Mouse (Mus musculus) layer of hippocampus, postnatal 14 days (tissue): ENCODE results near the gene Tmem254c. TPM values are rescaled to one million over a fixed set of nuclear protein-coding genes. Genes with fewer than 3 reads are reported as not detected.
"Not testable (repeated sequence)": the region's sequence is repeated elsewhere in the genome, so short reads cannot be mapped to it uniquely, and the experiment has no call there.

Experiments
- DNase-seq, 2 experiments: peaks; one replicate each; pipeline ENCODE4 v3.0.0; 2021 to 2022; ENCODE audit warnings: low spot score in 2 of 2, mixed read lengths in 1 of 2
- long read RNA-seq, 2 experiments: library from polyadenylated mRNA; stranded (forward); transcript quantifications; one replicate each; pipeline ENCODE4 v2.0.0; 2021
- total RNA-seq, 2 experiments: library from RNA; stranded (reverse); gene quantifications; 2 replicates each; pipeline ENCODE4 v1.2.3; 2021

Tmem254c gene
- 10 to 100 TPM; 30.6 to 38.5 TPM for total RNA-seq
- long read RNA-seq, experiment 1, transcript Tmem254c-202 (4 exons, 1,211 nt), result major isoform, 21 of 22 reads
- long read RNA-seq, experiment 1, partial matches to known transcripts, result 0 of 22 reads
- long read RNA-seq, experiment 1, other reads (novel, unspliced or antisense), result 1 of 22 reads
- long read RNA-seq, experiment 2, transcript Tmem254c-202 (4 exons, 1,211 nt), result major isoform, 39 of 49 reads
- long read RNA-seq, experiment 2, transcript Tmem254c-201 (4 exons, 1,066 nt), result minor isoform, 8 of 49 reads
- long read RNA-seq, experiment 2, partial matches to known transcripts, result 0 of 49 reads
- long read RNA-seq, experiment 2, other reads (novel, unspliced or antisense), result 2 of 49 reads

DNA sequence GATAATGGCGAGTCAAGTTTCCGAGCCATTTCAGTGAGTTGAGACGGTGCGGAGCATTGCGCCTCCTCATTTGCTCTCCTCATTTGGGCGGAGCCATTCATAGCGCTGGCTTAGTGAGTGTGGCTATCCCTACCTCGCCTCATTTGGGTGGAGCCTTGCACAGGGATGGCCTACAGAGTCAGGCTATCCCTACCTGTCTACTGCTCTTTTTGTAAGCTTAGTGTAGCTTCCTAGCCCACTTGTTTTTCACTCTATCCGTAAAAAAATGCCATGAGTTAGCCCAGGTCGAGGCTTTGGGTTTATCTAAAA, at the start of gene Tmem254c:
Gene Tmem254c, minus strand, starts transcription at position 31 of the 309 bp plus-strand sequence.
- not testable (repeated sequence) for DNase-seq

DNA sequence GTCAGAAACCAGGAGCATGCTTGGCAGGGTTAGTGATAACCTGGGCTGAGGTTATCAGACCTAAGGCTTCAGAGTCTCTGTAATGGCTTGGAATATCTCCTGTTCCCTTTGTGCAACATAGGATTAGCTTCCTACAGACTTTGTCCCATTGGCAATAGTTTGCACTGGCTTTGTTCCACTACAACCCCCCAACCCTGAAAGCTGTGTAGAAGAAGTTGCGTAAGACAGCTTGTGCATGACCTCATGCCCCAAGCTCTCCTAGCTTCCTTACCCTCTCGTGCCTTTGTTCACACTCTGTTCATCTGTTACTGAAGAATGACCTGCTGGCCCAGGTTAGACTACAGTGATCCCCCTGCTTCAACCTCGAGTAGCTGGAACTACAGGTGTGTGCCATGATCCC, 30.5 kb upstream of the Tmem254c start:
- not testable (repeated sequence) for DNase-seq

DNA sequence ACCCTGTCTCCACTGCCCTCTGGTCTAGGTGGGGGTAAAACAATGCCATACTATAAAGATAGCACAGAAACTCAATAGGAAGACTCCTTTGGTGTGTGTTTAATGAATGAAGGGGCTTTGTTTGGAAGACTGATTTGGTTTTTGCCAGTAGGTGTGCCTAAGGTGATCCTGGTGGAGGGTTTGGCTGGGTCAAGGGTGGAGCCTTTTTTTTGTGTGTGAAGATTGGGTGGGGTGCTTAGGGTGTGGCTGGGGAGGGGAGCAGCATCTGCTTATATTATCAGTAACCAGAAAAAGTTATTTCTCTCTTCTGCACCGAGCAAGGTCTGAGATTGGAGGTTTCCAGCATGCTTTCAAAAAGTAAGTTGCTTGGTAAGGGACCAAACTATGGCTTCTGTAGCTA, 14.8 kb upstream of the Tmem254c start, which contains the start of gene Cphx3:
Gene Cphx3, plus strand, starts transcription at position 301 of the 400 bp plus-strand sequence.
- DNase-seq, result not testable (repeated sequence)

DNA sequence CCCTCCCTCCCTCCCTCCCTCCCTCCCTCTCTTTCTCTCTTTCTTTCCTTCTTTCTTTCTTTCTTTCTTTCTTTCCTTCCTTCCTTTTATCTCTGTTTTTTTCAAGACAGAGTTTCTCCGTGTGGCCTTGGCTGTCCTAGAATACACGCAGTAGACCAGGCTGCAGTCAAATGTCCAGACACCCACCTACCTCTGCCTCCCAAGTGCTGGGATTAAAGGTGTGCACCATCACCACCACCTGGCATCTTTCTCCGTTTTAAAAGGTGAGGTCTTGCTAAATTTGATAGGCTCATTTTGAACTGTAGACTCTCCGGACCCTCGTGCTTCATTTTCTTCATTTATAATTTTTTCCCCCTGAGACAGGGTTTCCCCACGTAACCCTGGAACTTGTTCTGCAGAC, 14.1 kb upstream of the Tmem254c start, which contains the start of gene Cphx2:
Gene Cphx2, plus strand, starts transcription at position 301 of the 400 bp plus-strand sequence.
- not testable (repeated sequence) for DNase-seq

DNA sequence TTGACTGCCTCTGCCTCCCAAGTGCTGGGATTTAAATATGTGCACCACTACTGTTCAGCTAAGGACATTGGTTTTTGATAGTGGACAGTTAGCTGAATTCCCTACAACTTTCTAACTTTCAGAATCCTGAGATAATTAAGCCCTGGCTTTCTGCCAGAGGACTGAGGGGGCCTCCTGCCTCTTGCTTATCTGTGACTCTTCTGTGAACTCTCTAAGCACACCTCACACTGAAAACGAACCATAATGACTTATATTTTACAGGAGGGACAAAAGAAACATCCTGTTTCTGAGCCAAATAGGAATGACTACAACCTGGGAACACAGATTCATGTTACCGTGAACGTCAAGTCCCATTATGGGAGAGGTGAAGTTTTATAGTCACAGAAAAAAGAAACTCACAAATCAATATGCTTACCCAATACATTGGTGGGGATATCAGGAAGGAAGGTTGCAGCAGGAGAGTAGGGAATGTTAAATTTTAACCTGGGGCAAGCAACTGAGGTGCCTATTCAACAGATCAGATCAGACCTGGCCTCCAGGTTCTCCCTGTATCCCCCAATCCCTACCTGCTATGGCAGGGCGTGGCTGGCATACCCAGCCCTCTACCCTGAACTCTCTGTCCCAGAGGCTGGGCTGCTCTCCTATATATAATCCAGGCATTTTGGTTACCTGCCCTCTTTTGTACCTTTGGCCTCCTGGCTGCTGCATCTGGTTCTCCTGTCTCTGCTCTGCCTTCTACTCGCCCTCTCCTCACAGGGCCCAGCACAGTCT, 9.7 kb upstream of the Tmem254c start:
- not testable (repeated sequence) for DNase-seq

DNA sequence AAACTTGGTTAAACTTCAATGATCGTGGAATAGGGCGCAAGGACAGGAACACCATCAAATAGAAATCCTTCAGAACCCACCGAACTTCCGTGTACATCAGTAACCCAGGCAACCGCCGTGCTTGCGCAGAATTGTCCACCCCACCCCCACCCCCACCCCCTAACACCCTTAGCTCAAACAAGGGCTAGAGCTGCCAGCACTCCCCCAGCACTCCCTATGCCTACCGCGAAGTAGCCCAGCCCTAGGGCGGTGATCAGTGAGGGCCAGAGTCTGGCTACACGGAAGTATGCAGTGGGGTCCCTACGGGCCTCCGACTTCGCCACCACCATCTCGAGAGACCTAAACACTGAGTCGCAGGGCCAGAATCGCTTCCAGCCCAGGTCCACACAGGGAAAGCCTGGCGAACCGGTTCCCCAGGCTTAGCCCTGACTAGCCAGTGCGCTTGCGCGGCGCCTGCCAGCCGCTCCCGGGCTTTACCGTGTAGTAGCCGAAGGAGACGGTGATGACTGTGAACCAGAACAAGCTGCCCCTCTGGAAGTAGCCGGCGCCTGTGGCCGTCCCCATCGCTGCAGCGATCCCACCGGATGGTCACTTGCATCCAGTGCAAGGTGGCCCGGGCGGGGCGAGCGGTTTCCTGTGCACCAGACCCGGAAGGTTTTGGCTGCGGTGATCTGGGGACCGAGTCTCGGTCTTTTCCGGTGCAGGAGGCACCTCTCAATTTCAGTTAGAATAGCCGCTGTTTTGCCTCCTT, 406 bp downstream of the Tmem254c start:
- DNase-seq, result not testable (repeated sequence)

DNA sequence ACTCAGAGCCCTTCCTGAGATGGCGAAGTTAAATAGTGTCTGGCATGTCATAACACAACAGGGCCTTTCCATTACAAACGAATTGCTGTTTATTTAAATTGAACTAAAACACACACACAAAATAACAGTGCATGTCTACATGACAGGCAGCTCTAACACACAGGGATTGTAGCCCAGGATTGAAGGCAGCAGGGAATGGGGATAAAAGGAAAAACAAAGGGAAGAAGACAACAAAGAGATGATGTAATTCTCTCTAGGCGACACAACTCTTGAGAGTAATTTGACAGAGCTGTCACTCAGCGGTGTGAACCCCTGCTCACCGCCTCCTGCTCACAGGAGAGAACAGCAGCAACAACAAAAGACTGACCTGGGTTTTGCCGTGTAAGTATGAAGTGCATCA, 7.8 kb downstream of the Tmem254c start:
- not testable (repeated sequence) for DNase-seq

DNA sequence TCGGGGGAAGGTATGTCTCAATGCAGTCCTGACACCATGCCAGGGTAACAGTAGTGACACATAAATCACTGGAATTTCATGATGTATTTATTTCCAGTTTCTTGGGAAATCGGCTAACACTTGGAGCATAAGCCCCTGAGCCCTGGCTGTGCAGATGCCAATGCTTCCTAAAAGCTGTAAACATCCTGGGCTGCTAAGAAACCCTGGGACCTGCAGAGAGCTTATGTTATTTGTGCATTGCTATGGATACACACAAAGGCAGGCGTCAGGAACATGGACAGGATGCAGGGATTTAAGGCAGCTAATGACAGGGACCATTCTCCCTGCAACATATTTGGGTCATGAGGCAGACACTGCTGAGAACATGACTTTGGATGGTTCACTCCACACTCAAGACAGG, 9.0 kb downstream of the Tmem254c start:
- not testable (repeated sequence) for DNase-seq

DNA sequence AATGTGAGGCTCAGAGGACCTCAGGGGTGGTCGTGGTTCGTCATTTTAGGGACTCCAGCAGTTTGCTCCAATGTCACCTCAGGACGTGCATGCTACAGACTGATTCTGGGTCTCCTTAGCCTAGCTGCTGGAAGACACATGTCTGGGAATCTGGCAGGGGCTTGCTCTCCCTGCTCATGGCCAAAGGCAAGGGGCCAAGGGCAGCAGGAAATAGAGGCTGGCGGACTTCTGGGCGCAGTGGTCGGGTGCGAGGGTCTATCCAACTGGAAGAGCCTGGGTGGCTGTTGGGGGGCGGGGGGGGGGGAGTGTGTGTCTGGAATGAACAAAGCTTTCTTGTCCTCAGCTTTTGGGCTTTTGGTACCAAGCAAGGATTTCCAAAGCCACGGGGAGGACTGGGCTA, 18.4 kb downstream of the Tmem254c start:
- not testable (repeated sequence) for DNase-seq

DNA sequence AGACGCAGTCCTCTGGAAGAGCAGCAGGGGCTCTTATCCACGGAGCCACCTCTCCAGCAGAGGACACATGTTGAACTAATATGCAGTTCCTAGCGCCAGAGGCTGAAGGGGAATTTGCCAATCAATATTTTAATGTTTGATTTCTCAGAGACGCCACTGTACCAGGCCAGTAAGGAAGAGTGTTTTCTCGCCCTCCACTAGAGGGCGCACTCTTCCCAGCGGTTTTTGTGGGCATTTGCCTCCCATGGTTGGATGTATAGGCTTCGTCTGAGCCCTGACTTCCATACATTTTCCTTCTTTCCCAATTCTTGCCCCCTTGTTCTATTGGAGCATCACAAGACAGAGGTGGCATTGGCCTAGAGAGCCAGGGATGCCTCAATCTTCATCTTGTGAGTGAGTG, 20.1 kb downstream of the Tmem254c start:
- not testable (repeated sequence) for DNase-seq

DNA sequence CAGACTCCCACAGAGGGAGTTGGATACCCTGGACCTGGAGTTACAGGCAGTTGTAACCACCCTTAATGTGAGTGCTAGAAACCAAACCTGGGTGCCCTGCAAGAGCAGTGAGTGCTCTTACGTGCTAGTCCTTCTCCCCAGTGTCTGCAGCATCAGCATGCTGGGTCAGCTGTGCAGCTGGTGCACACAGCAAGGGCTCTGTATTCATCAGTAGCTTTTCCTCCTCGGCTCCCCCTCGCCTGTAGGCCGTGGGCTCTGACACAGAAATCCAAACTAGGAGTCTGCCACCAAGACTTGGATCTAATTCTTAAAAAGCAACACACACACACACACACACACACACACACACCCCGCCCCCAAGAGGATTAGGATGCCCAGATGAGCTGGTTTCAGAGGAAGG, 22.1 kb downstream of the Tmem254c start:
- DNase-seq, result not testable (repeated sequence)

DNA sequence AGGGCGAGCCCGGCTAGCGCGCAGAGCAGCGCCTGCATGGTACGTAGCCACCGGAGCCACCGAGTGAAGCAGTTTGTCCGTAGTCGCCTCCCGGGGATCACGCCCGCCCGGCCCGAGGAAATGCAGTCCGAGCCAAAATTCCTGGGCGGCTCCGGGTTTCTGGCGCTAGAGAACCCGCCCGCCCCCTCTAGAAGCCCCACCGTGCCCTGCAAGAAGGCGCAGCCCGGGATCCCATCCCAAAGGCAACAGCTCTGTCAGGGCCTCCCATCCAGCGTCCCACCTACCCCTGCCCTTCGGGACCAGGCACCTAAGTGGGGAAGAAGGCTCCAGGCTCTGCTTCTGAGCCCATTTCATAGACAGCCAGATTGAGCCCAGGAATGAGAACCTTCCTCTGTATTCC, 24.5 kb downstream of the Tmem254c start, which contains the start of gene Gm9780:
Gene Gm9780, minus strand, starts transcription at position 101 of the 400 bp plus-strand sequence.
- DNase-seq, result not testable (repeated sequence)

DNA sequence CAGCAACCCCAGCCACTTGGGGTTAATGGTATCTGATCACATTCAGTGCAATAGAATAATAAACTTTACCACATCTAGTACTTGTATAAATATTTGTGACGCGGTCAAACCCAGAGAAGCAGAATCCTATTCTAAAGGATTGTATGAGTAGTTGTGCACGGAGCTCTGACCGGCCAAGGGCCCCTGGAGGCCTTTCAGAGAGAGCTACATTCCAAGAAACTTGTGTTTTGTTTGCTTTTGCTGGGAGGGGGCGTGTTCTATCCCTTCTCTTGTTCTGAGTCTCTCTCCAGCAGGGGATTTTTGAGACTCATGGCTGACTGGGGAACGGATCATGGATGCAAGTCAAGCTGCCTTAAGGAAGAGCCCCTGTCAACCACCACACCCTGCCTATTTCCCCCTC, 31.7 kb downstream of the Tmem254c start:
- not testable (repeated sequence) for DNase-seq

DNA sequence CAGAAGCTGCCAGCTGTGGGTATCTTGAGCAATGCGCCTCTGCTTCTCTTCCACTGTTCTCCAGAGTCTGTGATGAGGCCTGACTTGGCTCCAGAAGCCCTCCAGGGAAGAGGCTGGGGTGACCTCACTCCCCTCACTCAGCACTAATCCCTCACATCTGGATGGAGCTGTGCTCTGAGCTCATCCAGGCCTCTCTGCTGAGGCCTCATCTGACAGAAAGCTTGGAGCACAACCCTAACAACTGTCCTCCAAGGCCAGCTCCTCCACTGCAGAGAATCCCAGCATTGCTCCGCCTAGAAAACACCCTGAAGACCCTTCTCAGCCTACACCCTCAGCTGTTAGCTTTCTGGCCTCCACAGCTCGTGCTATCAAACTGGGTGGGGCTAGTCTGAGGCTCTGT, 32.8 kb downstream of the Tmem254c start:
- not testable (repeated sequence) for DNase-seq

DNA sequence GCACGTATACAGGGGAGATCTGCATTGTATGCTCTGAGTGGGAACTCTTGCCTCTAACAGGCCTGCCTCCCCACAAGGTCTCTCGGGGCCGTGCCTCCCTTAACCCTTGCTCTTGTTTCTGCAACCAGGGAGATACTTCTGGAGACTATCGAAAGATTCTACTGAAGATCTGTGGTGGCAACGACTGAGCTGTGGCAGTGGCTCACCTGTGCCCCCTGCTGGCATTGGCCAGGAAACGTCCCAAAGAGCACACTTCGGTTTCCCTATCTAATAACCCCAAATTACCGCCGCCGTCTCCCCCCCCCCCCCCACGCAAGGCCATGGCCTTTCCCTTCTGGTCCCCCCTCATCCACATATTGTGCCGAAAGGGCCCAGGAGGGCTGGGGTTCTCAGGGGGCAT, 41.5 kb downstream of the Tmem254c start:
- not testable (repeated sequence) for DNase-seq

DNA sequence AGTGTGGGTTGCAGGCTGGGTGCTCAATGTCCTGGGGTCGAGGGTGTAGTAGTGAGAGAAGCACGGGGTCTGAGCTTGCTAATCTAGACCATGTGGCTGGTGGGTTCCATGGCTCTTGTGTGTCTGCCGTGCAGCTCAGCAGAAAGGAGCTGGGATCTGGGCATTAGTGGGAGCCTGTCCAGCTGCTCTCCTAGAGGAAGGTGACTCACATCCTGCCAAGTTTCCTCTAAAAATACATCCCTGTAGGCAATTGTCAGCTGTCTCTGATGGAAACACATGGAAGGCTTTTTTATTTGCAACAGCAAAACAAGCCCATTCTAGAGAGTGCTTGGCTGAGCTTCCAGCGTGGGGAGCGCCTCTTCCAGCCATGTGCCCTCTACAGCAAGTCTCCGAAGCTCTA, 44.3 kb downstream of the Tmem254c start:
- DNase-seq, result not testable (repeated sequence)

DNA sequence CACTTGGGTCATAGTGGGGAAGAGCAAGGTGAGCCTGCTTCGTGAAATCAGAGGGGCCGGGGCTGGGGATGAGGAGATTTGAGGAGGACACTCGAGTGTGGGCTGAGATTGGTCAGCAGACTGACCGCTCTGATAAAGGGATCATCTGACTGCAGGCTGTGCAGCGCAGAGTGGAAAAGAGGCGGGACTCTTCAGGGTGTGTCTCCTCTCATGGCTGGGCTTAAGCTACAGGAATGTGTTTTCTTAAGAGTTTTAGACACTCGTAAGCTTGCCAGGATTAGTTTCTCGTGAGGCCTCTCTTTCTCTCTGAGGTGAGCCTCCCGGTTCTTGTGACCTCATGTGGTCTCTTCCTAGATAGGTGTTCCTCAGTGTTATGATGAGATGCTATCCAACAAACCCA, 45.6 kb downstream of the Tmem254c start:
- DNase-seq, result not testable (repeated sequence)

DNA sequence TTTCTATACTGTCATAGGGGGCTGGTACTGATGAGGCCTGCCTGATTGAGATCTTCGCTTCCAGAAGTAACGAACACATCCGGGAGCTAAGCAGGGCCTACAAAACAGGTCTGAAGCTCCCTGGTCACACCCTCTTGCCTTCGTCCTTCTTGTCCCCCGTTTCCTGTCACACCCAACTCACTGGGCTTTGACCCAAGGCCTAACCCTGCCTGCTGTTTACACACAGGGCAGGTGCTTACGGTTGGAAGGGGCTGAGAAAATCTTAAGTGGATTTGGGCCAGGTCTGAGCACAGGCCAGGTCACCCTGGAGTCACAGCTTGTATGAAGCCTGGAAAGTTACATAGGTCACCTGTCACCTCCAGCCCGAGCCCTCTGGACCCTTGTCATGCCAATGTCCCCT, 50.7 kb downstream of the Tmem254c start:
- not testable (repeated sequence) for DNase-seq
